Mouse (Mus musculus): ENCODE data around the gene A3galt2. TPM values are rescaled to one million over a fixed set of nuclear protein-coding genes. Genes with fewer than 3 reads are reported as not detected.

Gene A3galt2
- polyA plus RNA-seq, 1 experiment = 0.13 TPM

GRCm38 (mm10) chr4:128721761-128722160 is 33.4 kb upstream of the A3galt2 start:
- Histone ChIP-seq H3K4me3 (no peak overlapping the region), H3K4me2 (ENCODE audit: low read depth) (no peak overlapping the region), H3K36me3 (ENCODE audit: control insufficient read depth, insufficient read depth) (no peaks in the 10 kb centered on the region), H3K79me2 (ENCODE audit: control insufficient read depth, insufficient read depth) (no peaks in the 10 kb centered on the region), H3ac (ENCODE audit: control insufficient read depth, insufficient read length) (no peak overlapping the region), H3K27me3 (ENCODE audit: control insufficient read depth, insufficient read depth, insufficient read length) (no peaks in the 10 kb centered on the region)
- no peak for TF ChIP-seq MYOD1 (IDR thresholded peaks at IDR 0.05; ENCODE audit: control insufficient read depth in 1 of 3, insufficient read length in 2 of 3, low read depth in 2 of 3)
- TF ChIP-seq E2F4 (IDR thresholded peaks at IDR 0.05; ENCODE audit: insufficient read depth) = no peak
- TF ChIP-seq MYOG (IDR thresholded peaks at IDR 0.05; ENCODE audit: control insufficient read depth in 1 of 3, insufficient read depth in 1 of 3, insufficient read length in 2 of 3, low read depth in 2 of 3) = no peak
- TF ChIP-seq SRF (IDR thresholded peaks at IDR 0.05; ENCODE audit: control insufficient read depth, insufficient read length, low read depth) = no peak
- no peak for TF ChIP-seq REST (IDR thresholded peaks at IDR 0.05; ENCODE audit: insufficient read depth, insufficient read length)
- TF ChIP-seq POLR2AphosphoS2 (IDR thresholded peaks at IDR 0.05; ENCODE audit: insufficient read length, low read depth) = no peak
- TF ChIP-seq USF1 (IDR thresholded peaks at IDR 0.05; ENCODE audit: low read depth) = no peak
- no peak for TF ChIP-seq POLR2A (IDR thresholded peaks at IDR 0.05; ENCODE audit: insufficient read length, low read depth)
- TF ChIP-seq TCF12 (IDR thresholded peaks at IDR 0.05; ENCODE audit: insufficient read depth, poor library complexity, severe bottlenecking) = no peak
- no peak for TF ChIP-seq TCF3 (IDR thresholded peaks at IDR 0.05; ENCODE audit: insufficient read length, low read depth)
- TF ChIP-seq CEBPB (IDR thresholded peaks at IDR 0.05; ENCODE audit: insufficient read depth, poor library complexity, severe bottlenecking) = no peak
- no peak for TF ChIP-seq MAX (IDR thresholded peaks at IDR 0.05; ENCODE audit: low read depth)

- Histone ChIP-seq H3K36me3 (ENCODE audit: control insufficient read depth, insufficient read depth) (no peaks in the 10 kb centered on the region), H3K4me3 (no peak overlapping the region), H3ac (ENCODE audit: control insufficient read depth, insufficient read length) (no peak overlapping the region), H3K4me2 (ENCODE audit: low read depth) (no peak overlapping the region), H3K27me3 (ENCODE audit: control insufficient read depth, insufficient read depth, insufficient read length) (no peaks in the 10 kb centered on the region), H3K79me2 (ENCODE audit: control insufficient read depth, insufficient read depth) (peaks cover 2% of the 10 kb centered on the region)
- TF ChIP-seq CEBPB (IDR thresholded peaks at IDR 0.05; ENCODE audit: insufficient read depth, poor library complexity, severe bottlenecking) (no peak), REST (IDR thresholded peaks at IDR 0.05; ENCODE audit: insufficient read depth, insufficient read length) (no peak), MAX (IDR thresholded peaks at IDR 0.05; ENCODE audit: low read depth) (no peak), MYOG (IDR thresholded peaks at IDR 0.05; ENCODE audit: control insufficient read depth in 1 of 3, insufficient read depth in 1 of 3, insufficient read length in 2 of 3, low read depth in 2 of 3) (no peak), TCF3 (IDR thresholded peaks at IDR 0.05; ENCODE audit: insufficient read length, low read depth) (no peak), TCF12 (IDR thresholded peaks at IDR 0.05; ENCODE audit: insufficient read depth, poor library complexity, severe bottlenecking) (no peak), POLR2AphosphoS2 (IDR thresholded peaks at IDR 0.05; ENCODE audit: insufficient read length, low read depth) (no peak), SRF (IDR thresholded peaks at IDR 0.05; ENCODE audit: control insufficient read depth, insufficient read length, low read depth) (no peak), MYOD1 (IDR thresholded peaks at IDR 0.05; ENCODE audit: control insufficient read depth in 1 of 3, insufficient read length in 2 of 3, low read depth in 2 of 3) (no peak), E2F4 (IDR thresholded peaks at IDR 0.05; ENCODE audit: insufficient read depth) (no peak)
Measured at GRCm38 (mm10) chr4:128722932-128723331, 32.2 kb upstream of the A3galt2 start.

GRCm38 (mm10) chr4:128723431-128723830 is 31.7 kb upstream of the A3galt2 start:
- Histone ChIP-seq H3K4me2 (ENCODE audit: low read depth) (no peak overlapping the region), H3ac (ENCODE audit: control insufficient read depth, insufficient read length) (no peak overlapping the region), H3K36me3 (ENCODE audit: control insufficient read depth, insufficient read depth) (no peaks in the 10 kb centered on the region), H3K4me3 (no peak overlapping the region), H3K79me2 (ENCODE audit: control insufficient read depth, insufficient read depth) (peaks cover 7% of the 10 kb centered on the region), H3K27me3 (ENCODE audit: control insufficient read depth, insufficient read depth, insufficient read length) (no peaks in the 10 kb centered on the region)
- TF ChIP-seq CEBPB (IDR thresholded peaks at IDR 0.05; ENCODE audit: insufficient read depth, poor library complexity, severe bottlenecking) = no peak
- no peak for TF ChIP-seq USF1 (IDR thresholded peaks at IDR 0.05; ENCODE audit: low read depth)
- TF ChIP-seq TCF12 (IDR thresholded peaks at IDR 0.05; ENCODE audit: insufficient read depth, poor library complexity, severe bottlenecking) = no peak
- no peak for TF ChIP-seq SRF (IDR thresholded peaks at IDR 0.05; ENCODE audit: control insufficient read depth, insufficient read length, low read depth)
- TF ChIP-seq POLR2A (IDR thresholded peaks at IDR 0.05; ENCODE audit: insufficient read length, low read depth) = no peak
- TF ChIP-seq MAX (IDR thresholded peaks at IDR 0.05; ENCODE audit: low read depth) = no peak
- no peak for TF ChIP-seq MYOD1 (IDR thresholded peaks at IDR 0.05; ENCODE audit: control insufficient read depth in 1 of 3, insufficient read length in 2 of 3, low read depth in 2 of 3)

- peaks cover 14% of the 10 kb centered on the region for H3K79me2 ChIP-seq (ENCODE audit: control insufficient read depth, insufficient read depth)
- H3K27me3 ChIP-seq (ENCODE audit: control insufficient read depth, insufficient read depth, insufficient read length) = no peaks in the 10 kb centered on the region
- H3ac ChIP-seq (ENCODE audit: control insufficient read depth, insufficient read length) = no peak overlapping the region
- no peak for TF ChIP-seq TCF12 (IDR thresholded peaks at IDR 0.05; ENCODE audit: insufficient read depth, poor library complexity, severe bottlenecking)
- no peak for TF ChIP-seq POLR2AphosphoS2 (IDR thresholded peaks at IDR 0.05; ENCODE audit: insufficient read length, low read depth)
- no peak for TF ChIP-seq SRF (IDR thresholded peaks at IDR 0.05; ENCODE audit: control insufficient read depth, insufficient read length, low read depth)
- TF ChIP-seq MYOD1 (IDR thresholded peaks at IDR 0.05; ENCODE audit: control insufficient read depth in 1 of 3, insufficient read length in 2 of 3, low read depth in 2 of 3) = no peak
- no peak for TF ChIP-seq MAX (IDR thresholded peaks at IDR 0.05; ENCODE audit: low read depth)
- H3K4me3 ChIP-seq = no peak overlapping the region
- H3K4me2 ChIP-seq (ENCODE audit: low read depth) = no peak overlapping the region
- H3K36me3 ChIP-seq (ENCODE audit: control insufficient read depth, insufficient read depth) = no peaks in the 10 kb centered on the region
Measured at GRCm38 (mm10) chr4:128724059-128724458, 31.1 kb upstream of the A3galt2 start.

GRCm38 (mm10) chr4:128727019-128727720 is 28.0 kb upstream of the A3galt2 start:
- Histone ChIP-seq H3K4me3 (peak overlapping the region; percentile 86), H3K4me2 (ENCODE audit: low read depth) (peak overlapping the region; percentile 85), H3K36me3 (ENCODE audit: control insufficient read depth, insufficient read depth) (no peaks in the 10 kb centered on the region), H3K79me2 (ENCODE audit: control insufficient read depth, insufficient read depth) (peaks cover 45% of the 10 kb centered on the region), H3K27me3 (ENCODE audit: control insufficient read depth, insufficient read depth, insufficient read length) (no peaks in the 10 kb centered on the region), H3ac (ENCODE audit: control insufficient read depth, insufficient read length) (peak overlapping the region; percentile 93)
- TF ChIP-seq MYOG (IDR thresholded peaks at IDR 0.05; ENCODE audit: control insufficient read depth in 1 of 3, insufficient read depth in 1 of 3, insufficient read length in 2 of 3, low read depth in 2 of 3) (no peak), POLR2AphosphoS2 (IDR thresholded peaks at IDR 0.05; ENCODE audit: insufficient read length, low read depth) (peak; percentile 94), TCF3 (IDR thresholded peaks at IDR 0.05; ENCODE audit: insufficient read length, low read depth) (no peak), MAX (IDR thresholded peaks at IDR 0.05; ENCODE audit: low read depth) (no peak), USF1 (IDR thresholded peaks at IDR 0.05; ENCODE audit: low read depth) (no peak), TCF12 (IDR thresholded peaks at IDR 0.05; ENCODE audit: insufficient read depth, poor library complexity, severe bottlenecking) (no peak), CEBPB (IDR thresholded peaks at IDR 0.05; ENCODE audit: insufficient read depth, poor library complexity, severe bottlenecking) (no peak), REST (IDR thresholded peaks at IDR 0.05; ENCODE audit: insufficient read depth, insufficient read length) (no peak), SRF (IDR thresholded peaks at IDR 0.05; ENCODE audit: control insufficient read depth, insufficient read length, low read depth) (no peak), MYOD1 (IDR thresholded peaks at IDR 0.05; ENCODE audit: control insufficient read depth in 1 of 3, insufficient read length in 2 of 3, low read depth in 2 of 3) (no peak), E2F4 (IDR thresholded peaks at IDR 0.05; ENCODE audit: insufficient read depth) (no peak), POLR2A (IDR thresholded peaks at IDR 0.05; ENCODE audit: insufficient read length, low read depth) (peak; percentile 94)

All from myocyte (in vitro differentiated cells).